Mouse (Mus musculus) cerebellum, adult 2 months (tissue): ENCODE measurements around the gene Gmeb1.

Experiments used
- CTCF ChIP-seq: fragments of 200-500 bp; IDR thresholded peaks from 2 replicates; pipeline ENCODE4 v1.5.1; 2011; ENCODE audit warnings: low read depth, mild to moderate bottlenecking, control low read depth, low read length, moderate library complexity, borderline replicate concordance; ENCODE audit not compliant: insufficient read depth
- POLR2A ChIP-seq: fragments of 200-500 bp; IDR thresholded peaks from 2 replicates; pipeline ENCODE4 v1.6.1; 2011; ENCODE audit warnings: low read length, control low read depth, borderline replicate concordance; ENCODE audit not compliant: insufficient read depth

- no peak for TF ChIP-seq CTCF
- TF ChIP-seq POLR2A = no peak
Observed at GRCm38 (mm10) chr4:132305276-132305675, 43.9 kb upstream of the Gmeb1 start.
